Mouse (Mus musculus) heart, postnatal 36 days (tissue): Measurements from ENCODE around the gene Slc26a5. TPM values are rescaled to one million over a fixed set of nuclear protein-coding genes. Genes with fewer than 3 reads are reported as not detected.

ENCODE experiments used
- total RNA-seq, 2 experiments: library from RNA; stranded (reverse); gene quantifications; 2 replicates each; pipeline ENCODE4 v1.2.3; 2021

The Slc26a5 gene
- total RNA-seq, 2 experiments from 2014 or later = not detected

Other genes starting within 250 kb of the Slc26a5 start
- gene Fbxl13, start 220.0 kb downstream of the Slc26a5 start, total RNA-seq = not detected
- 1 to 10 TPM; 8.1 to 9.5 TPM for gene Armc10, start 219.8 kb downstream of the Slc26a5 start, total RNA-seq
- 1 to 10 TPM; 4.3 to 5.4 TPM for gene Napepld, start 164.2 kb downstream of the Slc26a5 start, total RNA-seq
- gene Pmpcb, start 128.5 kb downstream of the Slc26a5 start, total RNA-seq = 100 to 1,000 TPM; 243 to 264 TPM
- gene Dnajc2, start 80.4 kb downstream of the Slc26a5 start, total RNA-seq = 10 to 100 TPM; 21.2 to 22.8 TPM
- gene Psmc2, start 80.3 kb downstream of the Slc26a5 start, total RNA-seq = 100 to 1,000 TPM in 1 of 2 experiments, 10 to 100 TPM in 1; 98.9 to 103 TPM